Mouse (Mus musculus): ENCODE results near the gene Ptprg. TPM values are rescaled to one million over a fixed set of nuclear protein-coding genes. Genes with fewer than 3 reads are reported as not detected.
"Not testable (repeated sequence)": the region's sequence is repeated elsewhere in the genome, so short reads cannot be mapped to it uniquely, and the experiment has no call there.

The Ptprg gene
- polyA plus RNA-seq, 1 experiment from 2014 or later, result 38.7 TPM

DNA sequence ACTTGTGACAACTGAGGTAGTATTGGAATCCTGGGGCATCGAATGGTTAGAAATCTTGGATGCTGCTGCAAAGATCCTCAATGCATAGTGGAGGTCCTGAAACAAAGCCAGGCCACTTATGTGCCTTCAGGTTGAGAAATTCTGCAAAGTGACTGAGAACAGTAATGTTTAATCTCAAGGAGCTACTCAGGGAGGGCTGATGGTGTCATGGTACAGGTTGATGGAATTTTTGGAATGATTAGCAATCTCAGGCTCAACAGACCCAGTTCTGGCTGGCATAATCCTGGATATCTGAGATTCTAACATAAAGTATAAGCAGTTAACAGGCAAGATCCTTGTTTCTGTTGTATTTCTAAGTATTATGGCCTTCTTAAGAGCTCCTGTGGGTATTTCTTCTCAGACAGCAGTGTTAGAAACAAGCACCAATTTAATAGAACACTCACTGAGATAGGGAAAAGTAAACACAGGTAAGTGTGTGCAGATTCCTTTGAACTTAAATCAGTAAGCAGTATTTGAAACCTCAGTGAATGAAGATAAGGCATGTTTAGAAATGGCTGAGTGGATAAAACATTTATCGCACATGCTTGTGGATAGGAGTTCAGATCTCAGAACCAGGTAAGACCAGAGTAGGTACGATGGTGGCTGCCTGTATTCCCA lies 493.0 kb downstream of the Ptprg start:
- no peak for ATAC-seq (ENCODE audit: low FRiP score, low TSS enrichment)
- H3K36me3 ChIP-seq (ENCODE audit: insufficient read depth, low read length), result 0 out of 2 replicates have a peak, but pooled peaks cover 3% of the 10 kb centered on the region
- H3K4me3 ChIP-seq (ENCODE audit: low read length), result no peak overlapping the region
- H3K4me2 ChIP-seq (replicated peaks; ENCODE audit: low read depth, low read length), result no peak overlapping the region
- no peaks in the 10 kb centered on the region for H3K9me3 ChIP-seq (ENCODE audit: low read length)
- no peaks in the 10 kb centered on the region for H3K27me3 ChIP-seq (ENCODE audit: insufficient read depth, low read length)
- no peaks in the 10 kb centered on the region for H3K4me1 ChIP-seq (ENCODE audit: insufficient read depth, low read length)
- 88% methylated on average over 3 of the region's 3 CpGs for WGBS
- no peak overlapping the region for H3K9ac ChIP-seq (replicated peaks; ENCODE audit: low read length)
- peak overlapping the region; percentile 4; the same call in 1 of the 2 replicates for H3K27ac ChIP-seq (ENCODE audit: low read length)

- H3K4me2 ChIP-seq (replicated peaks; ENCODE audit: low read depth, low read length), result no peak overlapping the region
- H3K4me3 ChIP-seq (ENCODE audit: low read length), result no peak overlapping the region
- H3K27me3 ChIP-seq (ENCODE audit: insufficient read depth, low read length), result no peaks in the 10 kb centered on the region
- H3K4me1 ChIP-seq (ENCODE audit: insufficient read depth, low read length), result no peaks in the 10 kb centered on the region
- H3K27ac ChIP-seq (ENCODE audit: low read length), result no peak overlapping the region
- 79% methylated on average over 4 of the region's 4 CpGs for WGBS
- no peaks in the 10 kb centered on the region for H3K36me3 ChIP-seq (ENCODE audit: insufficient read depth, low read length)
- peak; percentile 46; the same call in 1 of the 2 replicates for ATAC-seq (ENCODE audit: low FRiP score, low TSS enrichment)
- H3K9ac ChIP-seq (replicated peaks; ENCODE audit: low read length), result no peak overlapping the region
- no peaks in the 10 kb centered on the region for H3K9me3 ChIP-seq (ENCODE audit: low read length)
These were observed 494.3 kb downstream of the Ptprg start for GRCm38 (mm10) chr14:12047637-12048036.

DNA sequence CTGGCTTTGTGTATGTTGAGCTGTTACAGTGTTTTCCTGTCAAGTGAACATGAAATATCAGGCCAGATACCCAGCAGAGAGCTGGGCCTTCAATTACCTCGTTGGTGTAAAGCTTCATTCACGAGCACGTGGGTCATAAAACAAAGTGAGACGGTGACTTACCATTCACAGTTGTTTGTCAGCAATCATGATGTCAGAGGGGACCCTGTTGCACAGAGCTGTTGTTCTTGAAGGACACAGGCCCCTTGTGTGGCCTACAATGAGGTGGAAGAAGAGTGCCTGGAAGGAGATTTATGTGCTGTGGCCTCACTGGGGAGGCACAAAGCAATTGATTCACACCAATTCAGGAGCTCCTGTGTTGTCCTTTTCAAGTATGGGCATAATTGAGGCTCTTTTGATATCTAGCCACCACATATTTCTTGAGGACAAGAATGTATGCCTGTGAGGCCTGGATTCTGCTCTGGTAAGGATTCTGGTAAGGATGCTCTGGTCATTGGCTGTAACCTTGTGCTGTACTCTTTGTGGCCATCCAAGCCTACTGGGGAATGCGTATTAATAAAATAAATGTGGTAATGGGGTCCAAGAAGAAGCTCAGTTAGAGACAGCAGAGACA lies 503.7 kb downstream of the Ptprg start:
- Histone ChIP-seq H3K27ac (ENCODE audit: low read length) (no peak overlapping the region), H3K9me3 (ENCODE audit: low read length) (no peaks in the 10 kb centered on the region), H3K4me1 (ENCODE audit: insufficient read depth, low read length) (no peaks in the 10 kb centered on the region), H3K4me3 (ENCODE audit: low read length) (no peak overlapping the region), H3K27me3 (ENCODE audit: insufficient read depth, low read length) (no peaks in the 10 kb centered on the region), H3K36me3 (ENCODE audit: insufficient read depth, low read length) (no peaks in the 10 kb centered on the region), H3K4me2 (replicated peaks; ENCODE audit: low read depth, low read length) (no peak overlapping the region), H3K9ac (replicated peaks; ENCODE audit: low read length) (no peak overlapping the region)
- no peak for ATAC-seq (ENCODE audit: low FRiP score, low TSS enrichment)
- 40% methylated on average over 5 of the region's 5 CpGs for WGBS

DNA sequence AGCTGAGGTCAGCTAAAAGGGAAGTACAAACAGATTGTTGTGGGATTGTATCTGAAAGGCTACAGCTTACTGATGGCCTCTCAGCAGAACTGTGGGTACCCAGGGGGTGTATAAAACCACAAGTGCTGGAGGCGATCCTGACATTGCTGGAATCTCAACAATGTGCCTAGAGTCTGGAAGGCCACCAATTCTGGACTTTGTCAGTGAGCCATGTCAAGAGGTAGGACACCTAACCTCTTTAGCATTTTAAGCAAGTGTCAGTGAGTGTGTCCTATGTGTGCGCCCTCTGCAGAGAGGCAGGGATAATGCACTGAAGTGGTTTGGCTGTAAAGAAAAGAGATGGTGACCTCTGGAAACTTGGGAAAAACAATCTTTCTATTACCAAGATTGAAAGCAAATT lies 504.5 kb downstream of the Ptprg start:
- ATAC-seq (ENCODE audit: low FRiP score, low TSS enrichment), result no peak
- Histone ChIP-seq H3K9me3 (ENCODE audit: low read length) (0 out of 2 replicates have a peak, but pooled peaks cover 3% of the 10 kb centered on the region), H3K27me3 (ENCODE audit: insufficient read depth, low read length) (no peaks in the 10 kb centered on the region), H3K4me2 (replicated peaks; ENCODE audit: low read depth, low read length) (no peak overlapping the region), H3K9ac (replicated peaks; ENCODE audit: low read length) (no peak overlapping the region), H3K4me1 (ENCODE audit: insufficient read depth, low read length) (no peaks in the 10 kb centered on the region), H3K27ac (ENCODE audit: low read length) (no peak overlapping the region), H3K4me3 (ENCODE audit: low read length) (no peak overlapping the region), H3K36me3 (ENCODE audit: insufficient read depth, low read length) (no peaks in the 10 kb centered on the region; the same call in 1 of the 2 replicates)
- 68% methylated on average over 2 of the region's 2 CpGs for WGBS

GRCm38 (mm10) chr14:12059149-12059548 lies 505.8 kb downstream of the Ptprg start:
- H3K27ac ChIP-seq (ENCODE audit: low read length), result no peak overlapping the region

GRCm38 (mm10) chr14:12061313-12061712 lies 508.0 kb downstream of the Ptprg start:
- WGBS, result 80% methylated on average over 1 of the region's 2 CpGs

More at GRCm38 (mm10) chr14:12059149-12059548, 505.8 kb downstream of the Ptprg start:
- Histone ChIP-seq H3K4me1 (ENCODE audit: insufficient read depth, low read length) (no peaks in the 10 kb centered on the region), H3K4me3 (ENCODE audit: low read length) (no peak overlapping the region), H3K27me3 (ENCODE audit: insufficient read depth, low read length) (no peaks in the 10 kb centered on the region), H3K4me2 (replicated peaks; ENCODE audit: low read depth, low read length) (no peak overlapping the region), H3K9me3 (ENCODE audit: low read length) (0 out of 2 replicates have a peak, but pooled peaks cover 3% of the 10 kb centered on the region), H3K9ac (replicated peaks; ENCODE audit: low read length) (no peak overlapping the region), H3K36me3 (ENCODE audit: insufficient read depth, low read length) (no peaks in the 10 kb centered on the region; the same call in 1 of the 2 replicates)
- 85% methylated on average over 7 of the region's 7 CpGs for WGBS
- no peak for ATAC-seq (ENCODE audit: low FRiP score, low TSS enrichment)

DNA sequence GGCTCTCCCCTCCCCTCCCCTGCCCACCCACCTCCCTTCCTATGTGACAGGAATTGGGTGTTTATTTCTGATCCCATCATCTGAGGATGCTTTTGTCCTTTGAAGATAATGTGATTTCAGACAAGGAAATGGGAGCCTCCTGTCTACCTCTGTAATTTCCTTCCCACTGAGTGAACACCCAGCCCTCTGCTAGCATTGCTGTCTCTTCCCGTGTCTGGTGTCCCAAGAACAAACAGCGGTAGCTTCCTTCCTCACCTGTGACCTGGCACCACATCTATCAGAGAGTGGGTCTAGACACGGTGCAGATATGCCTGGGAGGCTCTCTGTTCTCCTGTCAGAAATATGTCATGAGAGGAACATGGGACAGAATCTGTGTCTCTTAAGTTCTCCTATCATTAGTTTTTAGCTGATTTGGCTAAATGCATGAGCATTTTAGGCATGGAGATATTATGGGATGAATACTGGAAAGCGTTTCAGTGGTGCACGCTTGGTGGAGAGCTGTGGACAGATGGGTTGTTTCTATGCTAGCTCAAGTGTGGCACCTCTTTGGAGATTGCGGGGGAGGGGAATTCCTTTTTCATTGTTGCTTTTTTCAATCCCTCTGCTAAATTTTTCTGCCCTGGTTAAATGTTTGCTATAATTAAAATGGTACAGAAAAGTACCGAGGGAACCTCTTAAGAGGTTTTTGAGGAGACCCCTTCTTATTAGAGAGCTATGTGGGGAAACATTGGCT lies 509.5 kb downstream of the Ptprg start:
- WGBS, result 65% methylated on average over 7 of the region's 7 CpGs
- Histone ChIP-seq H3K27ac (ENCODE audit: low read length) (no peak overlapping the region), H3K9me3 (ENCODE audit: low read length) (0 out of 2 replicates have a peak, but pooled peaks cover 3% of the 10 kb centered on the region), H3K9ac (replicated peaks; ENCODE audit: low read length) (no peak overlapping the region), H3K4me2 (replicated peaks; ENCODE audit: low read depth, low read length) (no peak overlapping the region), H3K4me3 (ENCODE audit: low read length) (no peak overlapping the region), H3K27me3 (ENCODE audit: insufficient read depth, low read length) (no peaks in the 10 kb centered on the region), H3K4me1 (ENCODE audit: insufficient read depth, low read length) (no peaks in the 10 kb centered on the region), H3K36me3 (ENCODE audit: insufficient read depth, low read length) (no peaks in the 10 kb centered on the region; the same call in 1 of the 2 replicates)
- ATAC-seq (ENCODE audit: low FRiP score, low TSS enrichment), result no peak

More at GRCm38 (mm10) chr14:12061313-12061712, 508.0 kb downstream of the Ptprg start:
- H3K4me2 ChIP-seq (replicated peaks; ENCODE audit: low read depth, low read length); H3K27me3 ChIP-seq (ENCODE audit: insufficient read depth, low read length); H3K27ac ChIP-seq (ENCODE audit: low read length); H3K9me3 ChIP-seq (ENCODE audit: low read length); H3K4me3 ChIP-seq (ENCODE audit: low read length); H3K4me1 ChIP-seq (ENCODE audit: insufficient read depth, low read length); H3K9ac ChIP-seq (replicated peaks; ENCODE audit: low read length); H3K36me3 ChIP-seq (ENCODE audit: insufficient read depth, low read length); ATAC-seq (ENCODE audit: low FRiP score, low TSS enrichment): not testable (repeated sequence)

DNA sequence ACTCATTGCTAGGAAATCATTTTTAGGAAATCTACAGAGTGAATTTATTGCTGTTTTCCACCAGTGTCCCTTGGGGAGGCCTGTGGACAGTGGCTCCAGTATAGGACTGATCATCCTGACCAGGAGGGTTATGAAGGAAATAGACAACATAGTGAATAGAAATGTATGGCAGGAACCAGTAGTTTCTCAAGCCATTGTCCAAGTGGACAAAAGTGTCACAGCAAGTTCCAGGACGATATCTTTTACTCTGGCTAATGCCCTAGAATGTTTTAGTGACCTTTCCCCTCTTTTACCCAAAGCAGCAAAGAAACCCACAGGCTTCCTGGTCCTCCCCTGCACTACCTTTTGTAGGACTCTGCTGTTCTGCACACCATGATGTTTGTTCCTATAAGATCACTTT lies 511.7 kb downstream of the Ptprg start:
- Histone ChIP-seq H3K4me1 (ENCODE audit: insufficient read depth, low read length) (no peaks in the 10 kb centered on the region), H3K36me3 (ENCODE audit: insufficient read depth, low read length) (no peaks in the 10 kb centered on the region; the same call in 1 of the 2 replicates), H3K27ac (ENCODE audit: low read length) (no peak overlapping the region), H3K4me3 (ENCODE audit: low read length) (no peak overlapping the region), H3K4me2 (replicated peaks; ENCODE audit: low read depth, low read length) (no peak overlapping the region), H3K9ac (replicated peaks; ENCODE audit: low read length) (no peak overlapping the region), H3K27me3 (ENCODE audit: insufficient read depth, low read length) (no peaks in the 10 kb centered on the region), H3K9me3 (ENCODE audit: low read length) (0 out of 2 replicates have a peak, but pooled peaks cover 3% of the 10 kb centered on the region)
- 83% methylated on average over 1 of the region's 1 CpGs for WGBS
- ATAC-seq (ENCODE audit: low FRiP score, low TSS enrichment), result no peak

GRCm38 (mm10) chr14:12065736-12066135 lies 512.4 kb downstream of the Ptprg start:
- H3K36me3 ChIP-seq (ENCODE audit: insufficient read depth, low read length), result no peaks in the 10 kb centered on the region; the same call in 1 of the 2 replicates
- peaks cover 3% of the 10 kb centered on the region; the same call in 1 of the 2 replicates for H3K4me1 ChIP-seq (ENCODE audit: insufficient read depth, low read length)
- H3K27ac ChIP-seq (ENCODE audit: low read length), result no peak overlapping the region
- ATAC-seq (ENCODE audit: low FRiP score, low TSS enrichment), result no peak
- WGBS, result 83% methylated on average over 2 of the region's 2 CpGs
- H3K4me2 ChIP-seq (replicated peaks; ENCODE audit: low read depth, low read length), result no peak overlapping the region
- H3K9ac ChIP-seq (replicated peaks; ENCODE audit: low read length), result no peak overlapping the region
- 0 out of 2 replicates have a peak, but pooled peaks cover 3% of the 10 kb centered on the region for H3K9me3 ChIP-seq (ENCODE audit: low read length)
- H3K27me3 ChIP-seq (ENCODE audit: insufficient read depth, low read length), result no peaks in the 10 kb centered on the region
- H3K4me3 ChIP-seq (ENCODE audit: low read length), result no peak overlapping the region
